Mouse (Mus musculus) heart, embryonic 13.5 days (tissue): ENCODE measurements around the gene Supt3. TPM values are rescaled to one million over a fixed set of nuclear protein-coding genes. Genes with fewer than 3 reads are reported as not detected.
A peak's percentile ranks its signal among the peaks of the same experiment; 100 is the strongest.

Experiments
- ATAC-seq: fragments of 200-750 bp; cut with Nextera tagmentation; 2 replicates; pipeline ENCODE4 v1.8.0; 2017; ENCODE audit warnings: moderate TSS enrichment; ENCODE audit not compliant: insufficient number of reproducible peaks, low FRiP score, low TSS enrichment; ENCODE audit errors: extremely low read depth
- H3K27ac ChIP-seq: fragments of 300-500 bp; sonication (generic); replicated peaks from 2 replicates; pipeline ENCODE4 v1.5.1; 2015; ENCODE audit warnings: moderate library complexity, mild to moderate bottlenecking, inconsistent platforms
- H3K27me3 ChIP-seq: fragments of 300-500 bp; sonication (generic); replicated peaks from 2 replicates; pipeline ENCODE4 v1.6.1; 2015; ENCODE audit warnings: mild to moderate bottlenecking, inconsistent platforms
- H3K36me3 ChIP-seq: fragments of 300-500 bp; sonication (generic); 2 replicates; pipeline ENCODE4 v1.6.1; 2015; ENCODE audit warnings: mild to moderate bottlenecking, inconsistent platforms
- H3K4me1 ChIP-seq: fragments of 300-500 bp; sonication (generic); 2 replicates; pipeline ENCODE4 v1.6.1; 2015; ENCODE audit warnings: inconsistent platforms
- H3K4me2 ChIP-seq: fragments of 300-500 bp; sonication (generic); 2 replicates; pipeline ENCODE4 v1.6.1; 2015; ENCODE audit warnings: inconsistent platforms, mild to moderate bottlenecking, moderate library complexity
- H3K4me3 ChIP-seq: fragments of 300-500 bp; sonication (generic); 2 replicates; pipeline ENCODE4 v1.5.1; 2015; ENCODE audit warnings: moderate library complexity, mild to moderate bottlenecking, inconsistent platforms
- H3K9ac ChIP-seq: fragments of 300-500 bp; sonication (generic); 2 replicates; pipeline ENCODE4 v1.6.1; 2015; ENCODE audit warnings: inconsistent platforms, mild to moderate bottlenecking, moderate library complexity
- H3K9me3 ChIP-seq: fragments of 300-500 bp; sonication (generic); 2 replicates; pipeline ENCODE4 v1.6.1; 2016; ENCODE audit warnings: inconsistent platforms
- WGBS: fragments of 180-500 bp; shearing (Covaris S2); methylation state at CpG from one replicate; pipeline ENCODE4 v1.1.7; 2015; ENCODE audit warnings: mixed read lengths; 5-methylcytosine and 5-hydroxymethylcytosine counted together
- polyA plus RNA-seq: library from polyadenylated mRNA; unstranded; fragments of >200 nt; fragmentation: Nextera tagmentation; extraction: Ambion mirVana; gene quantifications from 2 replicates; pipeline ENCODE4 v1.2.1, GENCODE M21; 2015

Supt3 gene
- polyA plus RNA-seq, 1 experiment from 2014 or later = 20.5 TPM

GRCm38 (mm10) chr17:44783143-44783542, 6.2 kb downstream of the Supt3 start:
- Histone ChIP-seq H3K4me3 (no peak overlapping the region), H3K9me3 (no peaks in the 10 kb centered on the region), H3K4me1 (peaks cover 10% of the 10 kb centered on the region; the same call in 1 of the 2 replicates), H3K4me2 (no peak overlapping the region), H3K9ac (no peak overlapping the region), H3K36me3 (no peaks in the 10 kb centered on the region), H3K27ac (no peak overlapping the region), H3K27me3 (no peaks in the 10 kb centered on the region)
- ATAC-seq = no peak
- WGBS = 72% methylated on average over 2 of the region's 2 CpGs

GRCm38 (mm10) chr17:44788982-44789747, 12.2 kb downstream of the Supt3 start:
- WGBS = 64% methylated on average over 5 of the region's 5 CpGs
- no peaks in the 10 kb centered on the region for H3K27me3 ChIP-seq
- peaks cover 3% of the 10 kb centered on the region; the same call in 1 of the 2 replicates for H3K9me3 ChIP-seq
- no peak for ATAC-seq
- peaks cover 8% of the 10 kb centered on the region; the same call in 1 of the 2 replicates for H3K36me3 ChIP-seq
- no peak overlapping the region for H3K4me2 ChIP-seq
- H3K27ac ChIP-seq = no peak overlapping the region; the same call in 1 of the 2 replicates
- no peak overlapping the region for H3K4me3 ChIP-seq
- H3K9ac ChIP-seq = no peak overlapping the region
- peaks cover 9% of the 10 kb centered on the region for H3K4me1 ChIP-seq

GRCm38 (mm10) chr17:44792218-44792917, 15.4 kb downstream of the Supt3 start:
- Histone ChIP-seq H3K9ac (no peak overlapping the region), H3K27ac (no peak overlapping the region), H3K9me3 (peaks cover 3% of the 10 kb centered on the region; the same call in 1 of the 2 replicates), H3K36me3 (peaks cover 8% of the 10 kb centered on the region; the same call in 1 of the 2 replicates), H3K27me3 (no peaks in the 10 kb centered on the region), H3K4me1 (peaks cover 13% of the 10 kb centered on the region), H3K4me2 (no peak overlapping the region), H3K4me3 (no peak overlapping the region)
- ATAC-seq = no peak
- 79% methylated on average over 12 of the region's 12 CpGs for WGBS

- no peak for ATAC-seq
- no peaks in the 10 kb centered on the region for H3K27me3 ChIP-seq
- no peak overlapping the region for H3K9ac ChIP-seq
- no peaks in the 10 kb centered on the region for H3K9me3 ChIP-seq
- H3K27ac ChIP-seq = no peak overlapping the region
- peaks cover 7% of the 10 kb centered on the region for H3K4me1 ChIP-seq
- H3K36me3 ChIP-seq = 0 out of 2 replicates have a peak, but pooled peaks cover 7% of the 10 kb centered on the region
- no peak overlapping the region for H3K4me3 ChIP-seq
- H3K4me2 ChIP-seq = no peak overlapping the region
- WGBS = 19% methylated on average over 3 of the region's 3 CpGs
These were observed 20.4 kb downstream of the Supt3 start for GRCm38 (mm10) chr17:44797331-44797730.

GRCm38 (mm10) chr17:44807031-44807430, 30.1 kb downstream of the Supt3 start:
- no peaks in the 10 kb centered on the region for H3K9me3 ChIP-seq
- ATAC-seq = no peak
- no peak overlapping the region for H3K27ac ChIP-seq
- 84% methylated on average over 1 of the region's 1 CpGs for WGBS
- peaks cover 4% of the 10 kb centered on the region for H3K4me1 ChIP-seq
- no peaks in the 10 kb centered on the region for H3K27me3 ChIP-seq
- no peaks in the 10 kb centered on the region for H3K36me3 ChIP-seq
- no peak overlapping the region for H3K9ac ChIP-seq
- no peak overlapping the region for H3K4me3 ChIP-seq
- no peak overlapping the region for H3K4me2 ChIP-seq

GRCm38 (mm10) chr17:44814508-44815175, 37.7 kb downstream of the Supt3 start, which contains the start of gene Runx2:
Gene Runx2, minus strand, starts transcription at chr17:44814797.
- Histone ChIP-seq H3K27ac (no peak within 1 kb of the TSS), H3K4me3 (0 out of 2 replicates have a peak within 1 kb of the TSS, but pooled peaks have one; percentile 2), H3K4me2 (peak within 1 kb of the TSS; percentile 28), H3K9ac (peak within 1 kb of the TSS; percentile 19; the same call in 1 of the 2 replicates), H3K4me1 (peaks cover 7% of the 10 kb centered on the region; the same call in 1 of the 2 replicates), H3K27me3 (no peaks in the 10 kb centered on the region), H3K9me3 (no peaks in the 10 kb centered on the region), H3K36me3 (no peaks in the 10 kb centered on the region)
- no peak for ATAC-seq
- WGBS = 38% methylated on average over 3 of the region's 3 CpGs

GRCm38 (mm10) chr17:44818825-44819224, 41.9 kb downstream of the Supt3 start:
- peaks cover 7% of the 10 kb centered on the region; the same call in 1 of the 2 replicates for H3K4me1 ChIP-seq
- no peaks in the 10 kb centered on the region for H3K9me3 ChIP-seq
- H3K4me3 ChIP-seq = no peak overlapping the region
- no peaks in the 10 kb centered on the region for H3K36me3 ChIP-seq
- H3K4me2 ChIP-seq = no peak overlapping the region
- no peak for ATAC-seq
- no peaks in the 10 kb centered on the region for H3K27me3 ChIP-seq
- no peak overlapping the region for H3K27ac ChIP-seq
- no peak overlapping the region for H3K9ac ChIP-seq
- WGBS = 72% methylated on average over 2 of the region's 2 CpGs

GRCm38 (mm10) chr17:44819816-44820215, 42.9 kb downstream of the Supt3 start:
- WGBS = 53% methylated on average over 4 of the region's 4 CpGs
- Histone ChIP-seq H3K9ac (no peak overlapping the region), H3K4me3 (no peak overlapping the region), H3K27ac (no peak overlapping the region), H3K4me2 (no peak overlapping the region), H3K27me3 (no peaks in the 10 kb centered on the region), H3K4me1 (0 out of 2 replicates have a peak, but pooled peaks cover under 1% of the 10 kb centered on the region), H3K9me3 (no peaks in the 10 kb centered on the region), H3K36me3 (no peaks in the 10 kb centered on the region)
- ATAC-seq = no peak

GRCm38 (mm10) chr17:44821940-44822339, 45.0 kb downstream of the Supt3 start:
- H3K27ac ChIP-seq = no peak overlapping the region
- no peak overlapping the region for H3K4me2 ChIP-seq
- ATAC-seq = no peak
- 81% methylated on average over 5 of the region's 5 CpGs for WGBS
- no peak overlapping the region for H3K4me3 ChIP-seq
- no peaks in the 10 kb centered on the region for H3K27me3 ChIP-seq
- H3K9me3 ChIP-seq = no peaks in the 10 kb centered on the region
- peaks cover 10% of the 10 kb centered on the region; the same call in 1 of the 2 replicates for H3K4me1 ChIP-seq
- no peak overlapping the region for H3K9ac ChIP-seq
- no peaks in the 10 kb centered on the region for H3K36me3 ChIP-seq

GRCm38 (mm10) chr17:44827124-44827523, 50.2 kb downstream of the Supt3 start:
- no peak for ATAC-seq
- no peaks in the 10 kb centered on the region for H3K9me3 ChIP-seq
- no peaks in the 10 kb centered on the region for H3K27me3 ChIP-seq
- no peak overlapping the region for H3K4me3 ChIP-seq
- H3K36me3 ChIP-seq = no peaks in the 10 kb centered on the region
- 70% methylated on average over 3 of the region's 3 CpGs for WGBS
- H3K4me1 ChIP-seq = peaks cover 12% of the 10 kb centered on the region; the same call in 1 of the 2 replicates
- H3K4me2 ChIP-seq = no peak overlapping the region
- H3K9ac ChIP-seq = no peak overlapping the region
- no peak overlapping the region for H3K27ac ChIP-seq

GRCm38 (mm10) chr17:44827964-44828363, 51.0 kb downstream of the Supt3 start:
- H3K9ac ChIP-seq = no peak overlapping the region
- H3K27me3 ChIP-seq = no peaks in the 10 kb centered on the region
- WGBS = 68% methylated on average over 4 of the region's 4 CpGs
- no peak overlapping the region for H3K4me3 ChIP-seq
- no peak overlapping the region for H3K27ac ChIP-seq
- ATAC-seq = no peak
- no peaks in the 10 kb centered on the region for H3K36me3 ChIP-seq
- H3K9me3 ChIP-seq = no peaks in the 10 kb centered on the region
- H3K4me2 ChIP-seq = no peak overlapping the region
- peaks cover 12% of the 10 kb centered on the region; the same call in 1 of the 2 replicates for H3K4me1 ChIP-seq
